Mouse (Mus musculus) frontal cortex, postnatal 25 days (tissue): ENCODE data around the gene Lars2.

Experiments used
- DNase-seq, 2 experiments: peaks; one replicate each; pipeline ENCODE4 v3.0.0; 2022; ENCODE audit warnings: low spot score in 2 of 2

The Lars2 gene

DNA sequence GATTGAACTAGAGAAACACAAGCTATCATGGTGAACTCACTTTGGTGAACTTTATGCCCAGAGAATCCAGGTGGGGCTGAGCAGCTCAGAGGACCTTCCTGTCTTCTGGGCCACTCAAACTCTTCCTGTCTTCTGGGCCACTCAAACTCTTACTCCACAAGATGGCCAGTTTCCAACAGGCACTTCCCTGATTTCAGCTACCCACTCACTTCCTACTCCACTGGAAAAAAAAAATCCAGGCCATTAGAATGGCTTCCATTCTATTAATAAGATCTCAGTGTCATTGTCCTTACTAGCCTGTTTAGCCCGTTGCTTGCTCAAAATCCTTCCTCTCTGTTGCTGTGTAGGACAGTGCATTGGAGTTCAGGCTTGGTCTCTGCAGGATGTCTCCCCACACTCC, 108.8 kb downstream of the Lars2 start:
- DNase-seq: no peak

DNA sequence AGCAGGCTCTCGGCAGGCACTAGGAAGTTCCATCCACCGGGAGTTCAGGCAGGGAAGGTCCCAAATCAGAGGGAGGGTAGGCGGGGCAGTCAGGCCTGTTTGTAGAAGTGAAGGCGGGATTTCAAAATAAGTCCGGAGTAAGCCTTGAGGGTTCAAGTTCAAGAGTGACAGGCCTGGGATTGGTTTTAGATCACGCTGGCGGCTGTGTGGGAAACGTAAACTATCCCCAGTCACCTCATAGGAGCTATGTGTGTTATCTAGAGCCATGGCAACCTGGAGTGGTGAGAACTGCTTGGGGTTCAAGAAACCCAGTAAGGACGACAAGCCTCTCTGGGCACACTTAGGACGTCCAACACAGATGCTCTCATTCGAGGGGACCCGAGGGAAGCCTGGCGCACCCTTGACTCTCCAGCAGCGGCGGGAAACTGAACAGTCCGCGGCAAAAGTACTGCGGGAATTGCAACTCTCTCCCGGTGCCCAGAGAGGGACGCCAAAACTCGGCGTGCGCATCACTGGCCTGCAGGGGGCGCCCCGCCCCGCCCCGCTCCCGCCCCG, 111.4 kb downstream of the Lars2 start:
- DNase-seq: no peak

DNA sequence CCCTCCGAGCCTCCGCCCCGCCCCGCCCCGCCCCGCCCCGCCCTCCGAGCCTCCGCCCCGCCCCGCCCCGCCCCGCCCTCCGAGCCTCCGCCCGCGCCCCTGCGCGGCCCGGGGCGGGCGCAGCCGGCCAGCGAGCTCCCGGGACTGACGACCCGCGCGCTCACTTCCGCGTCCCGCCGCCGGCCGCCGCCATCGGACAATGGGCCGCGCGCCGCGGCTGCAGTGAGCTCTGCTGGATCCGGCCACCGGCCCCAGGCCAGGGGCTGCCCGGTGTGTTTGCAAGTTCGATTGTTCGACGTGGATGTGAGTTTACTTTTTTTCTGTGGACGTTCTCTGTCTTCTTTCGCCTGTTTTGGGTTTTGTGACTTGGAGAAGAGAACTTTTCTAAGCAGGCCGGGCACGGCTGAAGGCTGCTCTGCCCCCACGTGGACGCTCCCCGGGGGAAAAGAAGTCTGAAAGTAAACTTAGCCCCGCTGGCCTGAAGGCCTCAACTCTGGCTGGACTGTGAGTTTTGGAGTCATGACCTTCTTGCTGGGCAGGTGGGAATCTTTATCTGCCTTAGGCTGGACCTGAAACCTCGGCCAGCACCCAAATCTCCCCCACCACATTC, 112.0 kb downstream of the Lars2 start, which contains the start of gene Limd1:
TSS of gene Limd1 (plus strand) at position 121 of the 610 bp plus-strand sequence.
- DNase-seq: no peak

DNA sequence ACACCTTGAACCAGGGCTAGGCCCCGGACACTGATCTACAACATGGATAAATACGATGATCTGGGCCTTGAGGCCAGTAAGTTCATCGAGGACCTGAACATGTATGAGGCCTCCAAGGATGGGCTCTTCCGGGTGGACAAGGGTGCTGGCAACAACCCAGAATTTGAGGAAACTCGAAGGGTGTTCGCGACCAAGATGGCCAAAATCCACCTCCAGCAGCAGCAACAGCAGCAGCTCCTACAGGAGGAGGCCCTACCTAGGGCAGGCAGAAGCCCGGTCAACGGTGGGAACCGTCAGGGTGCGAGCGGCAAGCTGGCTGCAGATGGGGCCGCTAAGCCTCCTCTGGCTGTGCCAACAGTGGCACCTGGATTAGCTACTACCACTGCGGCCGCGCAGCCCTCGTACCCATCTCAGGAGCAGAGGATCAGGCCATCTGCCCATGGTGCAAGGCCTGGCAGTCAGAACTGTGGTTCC, 112.5 kb downstream of the Lars2 start:
- DNase-seq: no peak

DNA sequence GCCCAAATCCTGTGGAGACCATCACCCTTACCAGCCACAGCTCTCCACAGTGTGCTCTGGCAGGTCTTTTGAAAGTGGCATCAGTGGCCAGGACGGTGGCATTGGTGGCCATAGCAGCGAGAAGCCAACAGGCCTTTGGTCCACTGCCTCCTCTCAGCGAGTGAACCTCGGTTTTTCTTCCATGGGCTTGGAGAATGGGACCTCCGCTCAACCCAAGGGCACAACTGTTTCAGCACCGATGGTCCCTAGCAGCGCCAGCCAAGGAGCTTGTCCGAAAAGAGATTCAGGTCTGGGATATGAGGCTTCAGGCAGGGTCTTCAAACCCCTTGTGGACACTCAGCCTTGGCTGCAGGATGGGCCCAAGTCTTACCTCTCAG, 113.1 kb downstream of the Lars2 start:
- no peak for DNase-seq

DNA sequence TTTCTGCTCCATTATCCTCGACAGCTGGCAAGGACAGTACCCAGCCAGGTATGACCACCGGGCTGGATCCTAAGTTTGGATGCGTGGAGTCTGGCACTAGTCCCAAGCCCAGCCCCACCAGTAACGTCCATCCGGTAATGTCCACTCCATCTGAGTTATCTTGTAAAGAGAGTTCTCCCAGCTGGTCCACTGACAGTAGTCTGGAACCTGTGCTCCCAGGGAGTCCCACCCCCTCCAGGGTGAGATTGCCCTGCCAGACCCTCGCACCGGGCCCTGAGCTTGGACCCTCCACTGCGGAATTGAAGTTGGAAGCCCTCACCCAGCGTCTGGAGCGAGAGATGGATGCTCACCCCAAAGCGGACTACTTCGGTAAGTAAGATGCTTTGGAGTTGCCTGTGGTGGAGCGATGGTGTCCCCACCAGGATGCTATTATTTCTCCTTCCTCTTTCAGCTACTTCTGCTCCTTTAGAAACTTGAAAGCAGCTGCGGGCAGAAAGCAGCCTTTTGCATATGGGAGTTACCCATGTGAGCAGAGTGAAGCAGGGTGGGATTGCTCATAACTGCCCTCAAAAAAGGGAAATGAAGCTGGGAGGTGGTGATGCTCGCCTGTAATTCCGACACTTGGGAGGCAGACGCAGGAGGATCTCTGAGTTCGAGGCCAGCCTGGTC, 113.7 kb downstream of the Lars2 start:
- DNase-seq: no peak

DNA sequence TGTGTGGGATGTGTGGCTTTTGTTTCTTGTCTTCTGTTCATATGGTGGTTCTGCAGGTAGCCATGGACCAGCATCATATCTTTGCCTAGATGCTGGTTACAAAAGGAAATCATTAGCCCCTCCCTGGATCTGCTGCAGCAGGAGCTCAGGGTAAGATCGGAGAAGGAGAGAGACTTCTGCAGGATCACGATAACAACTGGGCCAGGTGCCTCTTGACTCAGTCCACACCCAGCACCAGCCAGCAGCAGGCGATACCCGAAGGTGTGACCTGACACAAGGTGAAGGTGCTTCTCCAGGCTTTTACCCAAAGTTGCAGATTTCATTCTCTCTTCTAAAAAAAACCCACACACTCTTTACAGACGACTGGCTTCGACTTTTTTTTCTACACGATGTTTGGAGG, 114.4 kb downstream of the Lars2 start:
- DNase-seq: no peak

DNA sequence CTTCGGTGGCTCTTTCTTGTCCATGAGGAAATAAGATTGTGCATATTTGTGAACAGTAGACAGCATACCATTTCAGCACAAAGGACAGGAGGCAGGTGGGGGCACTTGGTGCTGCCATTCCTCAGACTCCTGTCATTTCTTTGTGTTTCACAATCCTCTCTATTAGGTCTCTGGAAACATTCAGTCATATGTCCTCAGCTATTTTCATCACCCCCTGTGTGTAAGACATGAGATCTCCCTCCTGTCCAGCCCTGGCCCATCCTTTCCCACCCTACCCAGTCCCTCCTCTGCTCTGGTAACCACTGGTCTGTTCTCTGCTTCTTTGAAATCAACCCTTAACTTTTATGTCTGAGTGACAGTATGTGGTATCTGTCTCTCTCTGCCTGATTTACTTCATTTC, 116.9 kb downstream of the Lars2 start:
- no peak for DNase-seq

DNA sequence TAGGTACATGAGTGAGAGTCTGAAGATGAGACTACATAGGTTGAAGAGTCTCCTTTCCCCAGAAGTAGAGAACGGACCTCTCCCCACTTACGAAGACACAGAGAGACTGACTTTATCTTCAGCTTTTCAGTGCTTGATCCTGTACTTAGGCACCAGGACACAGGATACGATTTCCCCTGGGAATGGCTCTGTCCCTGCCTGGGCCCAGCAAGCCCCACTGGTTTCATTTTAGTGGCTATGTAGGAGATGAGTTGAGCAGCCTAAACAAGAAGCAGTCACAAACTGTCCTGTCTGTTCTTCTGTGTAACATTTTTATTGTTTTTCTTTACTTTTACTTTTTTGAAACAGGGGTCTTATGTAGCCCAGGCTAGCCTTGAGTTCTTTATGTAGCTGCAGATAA, 118.1 kb downstream of the Lars2 start:
- DNase-seq: no peak

DNA sequence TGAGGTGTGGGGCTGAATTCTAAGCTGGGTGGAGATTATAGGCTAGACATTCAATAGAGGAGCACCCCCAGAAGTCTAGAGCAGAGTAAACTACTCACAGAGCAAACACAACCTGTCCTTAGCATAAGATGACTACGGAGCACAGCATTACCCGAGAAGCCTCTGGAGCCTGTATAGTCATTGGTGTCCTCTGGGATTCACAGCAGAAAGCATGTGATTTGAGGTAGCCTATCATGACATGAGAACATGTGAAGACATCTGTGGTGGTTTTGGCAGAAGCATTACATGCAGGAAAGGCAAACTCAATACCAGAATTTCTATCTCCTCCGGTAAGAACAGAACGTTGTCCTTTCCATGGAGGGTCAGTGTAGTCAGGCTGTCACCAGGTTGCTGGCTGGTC, 118.8 kb downstream of the Lars2 start:
- no peak for DNase-seq

DNA sequence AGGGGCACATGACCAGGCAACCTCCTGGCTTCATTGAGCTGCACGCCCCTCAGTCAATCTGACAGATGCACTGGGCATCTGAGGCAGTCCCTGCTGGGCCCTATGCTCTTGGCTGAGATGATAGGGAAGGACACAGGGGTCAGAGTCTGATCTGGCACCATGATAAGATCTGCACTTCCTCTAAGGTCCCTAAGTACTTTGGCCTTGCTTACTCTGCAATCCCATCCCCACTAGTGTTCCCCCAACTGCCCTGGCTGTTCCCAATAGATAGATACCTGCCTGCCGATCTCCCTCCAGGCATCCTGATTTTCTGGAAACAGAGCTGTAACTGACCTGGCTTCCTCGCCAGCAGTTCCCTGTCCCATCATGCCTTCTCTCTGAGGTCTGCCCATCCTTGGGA, 119.9 kb downstream of the Lars2 start:
- no peak for DNase-seq

DNA sequence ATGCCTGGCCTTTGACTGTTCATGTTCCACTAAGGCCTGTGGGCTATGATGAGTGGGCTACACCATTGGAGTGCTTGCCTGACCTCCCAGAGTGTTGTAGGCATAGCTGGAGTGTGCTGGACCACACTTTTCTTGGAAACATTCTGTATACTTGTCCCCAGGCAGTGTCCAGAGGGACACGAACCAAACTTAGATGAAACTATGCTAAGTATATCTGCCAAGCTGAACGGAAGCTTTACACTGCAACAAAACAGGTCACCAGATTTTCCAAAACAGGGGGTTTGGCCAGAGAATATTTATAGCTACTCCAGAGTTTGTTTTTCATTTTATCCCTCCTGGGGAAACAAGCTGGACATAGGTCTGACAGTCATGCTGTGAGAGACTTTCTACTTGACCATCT, 122.3 kb downstream of the Lars2 start:
- DNase-seq: no peak

DNA sequence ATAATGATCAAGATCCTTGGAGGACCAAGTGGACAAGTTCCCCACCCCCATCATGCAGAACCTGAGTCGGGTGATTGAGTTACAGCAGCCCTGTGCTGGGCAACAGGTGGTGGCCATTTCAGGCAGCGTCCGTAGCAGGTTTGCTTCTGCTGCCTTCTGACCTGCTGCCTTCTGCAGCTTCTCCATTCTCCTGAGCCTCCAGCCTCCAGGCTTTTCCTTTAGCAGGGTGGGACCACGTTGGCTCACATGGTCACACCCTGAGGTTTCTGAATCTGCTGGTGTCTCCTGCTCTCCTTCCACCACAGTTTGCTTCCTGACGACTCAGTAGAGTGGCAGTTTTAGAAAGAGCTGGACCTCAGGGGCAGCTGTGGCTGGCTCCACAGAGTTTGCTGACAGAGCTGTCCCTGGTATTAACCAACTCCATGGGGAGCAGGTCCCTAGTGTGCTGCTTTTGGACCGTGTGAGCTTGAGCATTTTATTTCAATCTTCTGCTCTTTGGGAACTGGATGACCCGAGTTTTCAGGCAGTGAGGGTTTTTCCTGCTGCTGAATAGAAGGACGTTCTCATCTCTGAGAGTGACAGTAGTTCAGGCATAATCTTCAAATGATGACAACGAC, 123.1 kb downstream of the Lars2 start:
- no peak for DNase-seq

DNA sequence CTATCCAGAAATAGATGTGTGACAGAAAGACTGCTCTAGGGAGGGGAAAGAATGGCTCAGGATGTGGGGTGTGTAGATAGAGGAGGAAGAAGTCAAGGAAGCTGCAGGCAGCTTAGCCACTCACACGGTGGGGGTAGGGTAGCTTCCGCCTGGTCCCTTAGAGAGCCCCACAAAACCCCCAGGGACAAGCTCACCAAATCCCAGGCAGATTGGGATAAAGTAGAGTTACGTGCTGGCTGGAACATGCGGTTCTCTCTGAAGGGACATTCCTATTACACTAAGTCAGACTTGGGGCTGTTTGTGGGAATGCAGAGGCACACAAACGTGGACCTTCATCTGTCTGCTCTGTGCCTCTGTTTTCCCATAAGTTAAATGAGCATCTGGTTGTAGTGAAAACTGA, 124.2 kb downstream of the Lars2 start:
- DNase-seq: no peak

DNA sequence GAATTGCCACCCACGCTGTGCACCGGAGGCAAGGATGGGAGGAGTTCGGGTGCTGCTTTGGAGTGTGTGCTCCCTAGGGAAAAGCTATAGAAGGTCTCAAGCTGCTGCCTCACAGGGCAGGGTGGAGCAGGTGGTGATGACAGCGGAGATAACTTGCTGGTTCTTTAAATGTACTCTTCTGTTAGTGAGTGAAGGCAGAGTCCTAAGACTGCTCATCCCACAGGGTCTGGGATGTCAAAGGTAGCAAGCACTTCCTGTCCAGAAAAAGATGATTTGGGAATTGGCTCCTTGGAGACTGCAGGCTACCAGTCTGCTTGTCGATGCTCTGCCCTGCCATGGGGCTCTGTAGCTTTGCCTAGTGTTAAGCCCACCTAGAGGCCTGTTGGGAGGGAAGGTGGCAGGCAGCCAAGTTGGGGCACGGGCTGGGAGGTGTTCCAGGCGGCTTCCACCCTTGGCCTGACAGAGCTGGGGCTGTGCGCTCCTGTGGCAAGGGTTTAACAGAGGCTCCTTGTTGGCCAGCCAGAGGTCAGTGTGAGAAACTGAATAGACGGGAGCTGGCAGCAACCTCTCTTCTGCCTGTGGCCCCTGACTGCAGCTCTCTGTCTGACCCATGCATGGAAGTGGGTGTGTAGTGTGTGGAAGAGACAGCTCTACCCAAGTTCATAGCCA, 125.3 kb downstream of the Lars2 start:
- no peak for DNase-seq

DNA sequence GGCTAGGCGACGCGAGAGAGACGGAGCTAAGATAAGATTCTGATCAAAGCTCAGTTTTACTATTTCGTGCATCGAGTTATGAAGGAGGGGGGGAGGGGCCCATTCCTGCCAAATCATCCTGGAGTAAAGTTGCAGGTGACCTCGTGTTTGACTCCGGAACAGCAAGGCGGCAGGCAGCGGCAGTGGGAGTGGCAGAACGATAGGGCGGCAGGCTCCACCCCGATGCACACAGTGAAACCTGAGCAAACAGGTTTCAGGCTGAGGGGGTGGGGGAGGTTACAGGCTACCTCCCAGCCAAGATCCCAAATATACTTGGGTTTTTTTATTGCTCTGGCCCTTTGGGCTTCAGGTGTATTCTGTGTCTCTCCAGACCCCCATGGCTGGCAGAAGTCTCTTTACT, 129.9 kb downstream of the Lars2 start:
- no peak for DNase-seq

DNA sequence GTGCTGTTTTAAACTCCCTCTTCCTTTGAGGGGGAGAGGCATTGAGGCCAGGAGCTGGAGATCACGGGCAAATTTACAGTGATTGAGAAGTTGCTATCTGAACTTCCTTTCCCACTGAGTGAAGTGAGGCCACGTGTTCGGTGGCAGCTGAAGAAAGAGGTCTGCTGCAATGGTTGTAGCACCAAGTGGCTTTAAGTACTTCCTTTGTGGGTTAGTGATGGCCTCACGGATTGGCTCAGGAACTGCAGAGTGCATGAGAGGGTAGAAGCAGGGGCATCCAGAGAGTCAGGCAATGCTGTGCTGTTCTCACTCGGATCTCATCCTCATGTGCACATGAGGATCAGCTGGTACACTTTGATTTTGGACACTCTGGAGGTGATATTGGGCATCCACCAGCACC, 131.2 kb downstream of the Lars2 start:
- DNase-seq: no peak

DNA sequence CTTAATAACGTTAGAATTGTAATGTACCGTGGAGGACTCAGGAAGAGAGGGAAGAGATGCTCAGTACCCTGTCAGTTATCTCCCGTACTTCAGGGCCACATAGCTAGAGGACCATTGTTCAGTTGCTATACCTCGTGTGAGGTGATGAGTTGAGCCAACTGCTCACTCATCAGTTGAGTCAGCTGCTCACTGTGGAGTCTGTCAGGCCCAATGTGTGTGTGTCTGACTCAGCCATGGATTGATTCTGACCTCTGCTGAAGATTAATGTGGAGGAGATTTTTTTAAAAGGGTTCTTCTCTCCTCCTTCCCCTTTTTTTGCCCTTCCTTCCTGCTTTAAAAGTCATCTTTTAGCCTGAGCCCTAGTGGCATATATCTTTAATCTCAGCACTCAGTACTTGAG, 133.8 kb downstream of the Lars2 start:
- DNase-seq: no peak

DNA sequence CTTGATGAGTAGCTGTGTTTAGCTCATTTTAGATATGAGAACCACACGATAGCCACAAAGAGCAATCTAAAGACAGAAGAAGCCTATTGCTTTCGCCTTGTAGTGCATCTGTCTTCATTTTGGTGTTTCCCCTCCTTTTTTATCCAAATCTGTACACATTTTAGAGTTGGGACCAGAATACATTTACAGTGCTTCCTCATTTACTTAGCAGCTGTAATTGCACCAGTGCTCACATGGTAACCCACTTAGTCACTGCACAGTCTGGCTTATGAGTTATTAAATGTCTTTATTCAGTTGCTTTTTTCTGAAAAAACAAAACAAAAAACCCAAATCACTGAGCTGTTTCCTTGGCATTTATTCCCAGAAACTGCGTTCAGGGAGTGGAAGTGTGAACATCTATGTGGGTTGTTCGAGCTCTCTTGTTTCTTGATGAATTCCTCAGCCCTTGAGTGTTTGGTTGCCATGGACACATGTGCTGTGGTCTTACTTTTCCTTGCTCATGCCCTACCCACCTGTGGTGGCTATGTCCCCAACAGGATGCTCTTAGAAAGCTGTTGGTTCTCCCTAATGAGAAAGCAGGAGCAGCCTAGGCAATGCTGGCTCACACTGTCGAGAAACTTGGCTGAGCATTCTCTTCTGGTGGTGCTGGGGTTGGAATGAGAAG, 136.6 kb downstream of the Lars2 start:
- DNase-seq: peak; percentile 33 to 36

DNA sequence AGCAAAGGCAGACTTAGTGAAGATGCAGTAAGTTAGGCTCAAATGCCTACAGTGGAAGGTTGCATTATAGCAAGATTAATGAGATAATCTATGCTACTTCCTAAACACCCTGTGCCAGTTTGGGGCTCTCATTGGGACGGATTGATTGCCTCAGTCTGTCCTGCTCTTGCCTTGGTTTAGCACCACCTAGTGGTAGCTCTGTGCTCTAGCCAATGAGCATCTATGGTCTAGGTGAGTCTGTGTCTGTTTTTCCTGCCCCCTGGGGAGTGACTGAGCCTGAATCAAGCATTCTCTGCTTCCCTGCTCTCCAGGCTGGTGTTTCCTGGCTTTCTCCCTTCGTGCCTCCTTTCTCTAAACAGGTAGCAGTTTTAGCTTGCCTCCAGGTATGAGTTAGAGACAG, 137.6 kb downstream of the Lars2 start:
- DNase-seq: no peak

DNA sequence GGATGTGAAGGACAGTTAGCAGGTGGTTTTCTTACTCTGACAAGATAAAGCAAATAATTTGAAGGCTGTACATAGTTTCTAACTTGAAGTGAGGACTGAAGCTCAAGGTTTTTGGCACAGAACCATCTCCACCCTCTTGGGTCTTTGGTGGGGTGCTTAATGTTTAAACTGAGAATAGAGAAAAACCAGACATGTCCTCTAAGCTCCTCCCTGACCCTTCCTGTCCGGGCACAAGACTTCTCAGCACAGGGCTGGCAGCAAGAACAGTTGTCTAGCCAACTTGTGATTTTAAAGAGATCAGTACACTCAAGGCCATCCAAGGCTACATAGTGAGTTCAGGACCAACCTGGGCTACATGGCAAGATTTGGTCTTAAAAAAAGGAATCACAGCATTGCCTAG, 138.9 kb downstream of the Lars2 start:
- no peak for DNase-seq
